Mouse (Mus musculus): ENCODE measurements at regions not wholly inside any gene's neighbourhood (a gene's known extent, or its start where the extent isn't known, plus 50 kb on each side); places are given as distances from the start of the nearest gene placed in this dataset.

DNA sequence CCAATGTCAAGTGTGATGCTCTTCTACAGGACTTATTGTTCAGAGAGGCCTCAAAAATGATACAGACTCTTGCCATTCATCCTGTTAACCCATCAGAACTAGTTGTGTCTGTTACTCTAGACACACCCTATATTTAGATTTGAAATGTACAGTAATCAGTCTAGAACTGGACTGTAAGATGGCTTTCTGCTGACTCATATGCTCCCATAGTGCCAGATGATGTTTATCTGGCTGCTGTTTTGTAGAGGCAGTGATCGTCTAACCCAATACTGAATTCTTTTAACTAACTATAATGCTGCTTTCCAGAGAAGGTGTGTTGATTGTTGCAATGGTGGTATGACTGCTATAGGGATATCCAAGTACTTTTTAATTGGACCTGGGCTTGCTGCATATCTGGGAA is 185.9 kb upstream of the Npsr1 start:
- no peaks in the 10 kb centered on the region for H3K9me3 ChIP-seq
- no peak for ATAC-seq (ENCODE audit: low read depth)
- H3K36me3 ChIP-seq, result no peaks in the 10 kb centered on the region
- WGBS, result 91% methylated on average over 1 of the region's 1 CpGs
- H3K4me1 ChIP-seq (replicated peaks), result no peaks in the 10 kb centered on the region
- no peaks in the 10 kb centered on the region for H3K27me3 ChIP-seq
- H3K9ac ChIP-seq, result no peak overlapping the region
- H3K4me3 ChIP-seq, result no peak overlapping the region
- H3K27ac ChIP-seq (replicated peaks), result no peak overlapping the region
- no peak overlapping the region for H3K4me2 ChIP-seq

DNA sequence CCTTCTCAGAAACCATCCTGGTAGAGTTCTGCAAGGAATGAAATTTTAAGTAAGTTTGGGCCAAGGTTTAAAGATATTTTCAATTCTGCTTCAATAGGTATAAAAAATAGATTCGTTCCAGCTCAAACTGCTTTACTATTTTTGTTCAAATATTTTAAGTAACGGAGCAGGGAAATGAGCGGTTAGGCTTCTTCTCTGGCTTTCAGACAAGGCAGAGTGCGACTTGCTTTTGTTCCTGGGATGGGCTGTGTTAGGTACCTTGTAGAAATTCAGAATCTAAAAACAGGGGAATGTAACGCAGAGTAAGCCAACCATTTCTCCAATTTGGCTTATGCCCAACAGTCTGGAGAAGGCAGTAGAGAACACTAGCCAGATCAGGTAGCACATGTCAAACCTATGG is 180.5 kb upstream of the Npsr1 start:
- no peak overlapping the region for H3K4me3 ChIP-seq
- WGBS, result 91% methylated on average over 5 of the region's 5 CpGs
- no peaks in the 10 kb centered on the region for H3K27me3 ChIP-seq
- no peaks in the 10 kb centered on the region for H3K36me3 ChIP-seq
- no peak for ATAC-seq (ENCODE audit: low read depth)
- H3K9ac ChIP-seq, result no peak overlapping the region
- H3K27ac ChIP-seq (replicated peaks), result no peak overlapping the region
- H3K4me1 ChIP-seq (replicated peaks), result peaks cover 5% of the 10 kb centered on the region; the same call in 1 of the 2 replicates
- H3K4me2 ChIP-seq, result no peak overlapping the region
- H3K9me3 ChIP-seq, result no peaks in the 10 kb centered on the region

DNA sequence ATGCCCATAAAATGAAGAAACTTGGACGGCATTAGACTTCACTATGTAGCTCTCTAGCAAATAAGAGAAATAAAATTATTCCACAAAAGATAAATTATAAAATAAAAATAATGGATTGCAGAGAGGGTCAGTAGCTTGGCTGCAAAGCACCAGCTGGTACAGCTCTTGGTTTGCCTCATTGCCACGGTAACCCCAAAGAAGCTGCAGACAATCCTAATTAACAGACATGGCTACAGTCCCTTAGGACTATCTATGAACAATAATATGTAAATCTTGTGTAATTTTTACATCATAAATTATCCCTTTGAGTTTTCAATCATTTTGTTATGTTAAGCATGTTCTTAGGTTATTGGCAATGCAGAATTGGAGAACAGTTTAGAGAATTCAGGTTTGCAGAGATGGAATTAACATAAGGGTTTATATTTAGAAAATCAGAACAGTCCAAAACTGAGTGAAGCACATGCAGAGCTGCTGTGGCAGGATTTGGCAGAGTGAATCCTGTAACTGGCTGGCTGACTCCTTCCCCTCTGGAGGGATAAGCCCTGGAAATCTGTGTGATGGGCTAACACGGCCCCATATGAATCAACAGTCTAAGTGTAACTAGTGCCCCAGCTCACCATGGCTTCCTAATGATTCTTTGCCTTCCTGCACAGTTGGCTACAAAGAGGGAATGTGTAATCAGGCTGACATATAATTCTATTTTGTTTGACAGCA is 178.4 kb upstream of the Npsr1 start:
- Histone ChIP-seq H3K4me1 (replicated peaks) (peaks cover 5% of the 10 kb centered on the region; the same call in 1 of the 2 replicates), H3K9me3 (no peaks in the 10 kb centered on the region), H3K9ac (no peak overlapping the region), H3K4me2 (no peak overlapping the region), H3K27ac (replicated peaks) (no peak overlapping the region), H3K27me3 (no peaks in the 10 kb centered on the region), H3K4me3 (no peak overlapping the region), H3K36me3 (no peaks in the 10 kb centered on the region)
- ATAC-seq (ENCODE audit: low read depth), result peak; percentile 86
- 50% methylated on average over 3 of the region's 3 CpGs for whole genome bisulfite sequencing

DNA sequence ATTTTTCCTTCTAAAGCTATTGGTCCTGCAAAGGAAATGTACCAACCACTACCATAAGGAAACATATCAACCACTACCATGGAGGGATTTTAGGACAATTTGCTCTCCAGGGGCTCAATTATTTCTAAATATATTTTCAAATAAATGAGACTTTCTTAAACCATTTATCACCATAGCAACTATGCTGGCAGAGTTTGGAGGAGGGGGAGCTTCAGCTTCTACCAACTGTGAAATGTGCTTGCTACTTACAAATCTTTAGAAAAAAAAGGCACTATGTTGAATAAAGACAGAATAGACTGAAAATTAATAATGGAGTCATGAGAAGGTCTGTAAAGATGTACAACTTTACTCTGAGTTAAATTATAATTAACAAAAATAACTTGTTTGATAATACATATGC is 165.6 kb upstream of the Npsr1 start:
- no peak overlapping the region for H3K27ac ChIP-seq (replicated peaks)
- H3K27me3 ChIP-seq, result no peaks in the 10 kb centered on the region
- no peak overlapping the region for H3K9ac ChIP-seq
- H3K9me3 ChIP-seq, result no peaks in the 10 kb centered on the region
- no peak overlapping the region for H3K4me3 ChIP-seq
- H3K36me3 ChIP-seq, result no peaks in the 10 kb centered on the region
- H3K4me2 ChIP-seq, result no peak overlapping the region
- ATAC-seq (ENCODE audit: low read depth), result no peak
- H3K4me1 ChIP-seq (replicated peaks), result no peaks in the 10 kb centered on the region

DNA sequence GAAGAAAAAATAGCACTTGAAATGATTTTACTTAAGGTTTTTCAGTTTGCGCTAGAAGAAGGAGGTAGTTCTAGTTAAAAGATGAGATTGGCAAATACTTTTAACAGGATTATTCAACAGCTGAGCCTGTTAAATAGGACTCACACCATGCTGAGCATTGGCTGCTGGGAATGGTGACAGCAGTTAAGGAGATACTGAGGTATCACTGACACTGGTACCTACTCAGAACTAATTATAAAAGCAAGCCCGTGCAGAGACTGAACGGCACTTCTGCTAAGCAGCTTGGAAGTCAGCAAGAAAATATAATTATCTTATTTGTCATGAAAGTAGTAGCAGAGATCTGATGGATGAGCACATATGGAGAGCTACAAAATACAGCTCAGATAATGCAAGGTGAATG is 163.5 kb upstream of the Npsr1 start:
- Histone ChIP-seq H3K9me3 (no peaks in the 10 kb centered on the region), H3K4me2 (no peak overlapping the region), H3K4me1 (replicated peaks) (no peaks in the 10 kb centered on the region), H3K36me3 (no peaks in the 10 kb centered on the region), H3K27ac (replicated peaks) (no peak overlapping the region), H3K27me3 (no peaks in the 10 kb centered on the region), H3K9ac (no peak overlapping the region), H3K4me3 (no peak overlapping the region)
- ATAC-seq (ENCODE audit: low read depth), result no peak
- WGBS, result 89% methylated on average over 3 of the region's 3 CpGs

DNA sequence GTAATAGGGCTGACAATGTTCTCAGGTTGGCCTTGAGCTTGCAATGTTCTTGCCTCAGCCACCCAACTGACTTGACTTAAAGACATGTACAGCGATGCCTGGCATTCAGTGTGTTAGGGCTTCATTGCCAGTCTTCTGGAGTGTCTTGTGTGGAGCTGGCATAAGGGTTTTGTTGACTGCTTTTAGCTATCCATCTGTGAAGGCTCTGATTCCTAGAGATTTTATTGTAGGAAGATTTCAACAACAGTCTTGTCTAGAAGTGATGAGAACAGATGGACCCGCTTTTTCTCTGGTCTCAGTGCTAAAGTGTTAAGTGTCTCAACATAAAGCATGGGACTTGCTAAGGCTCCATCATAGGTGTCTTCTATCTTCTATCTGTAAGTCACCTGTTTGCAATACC is 145.3 kb upstream of the Npsr1 start:
- H3K9me3 ChIP-seq, result no peaks in the 10 kb centered on the region
- no peaks in the 10 kb centered on the region for H3K36me3 ChIP-seq
- H3K9ac ChIP-seq, result no peak overlapping the region
- ATAC-seq (ENCODE audit: low read depth), result no peak
- H3K4me1 ChIP-seq (replicated peaks), result no peaks in the 10 kb centered on the region
- 93% methylated on average over 2 of the region's 2 CpGs for WGBS
- no peaks in the 10 kb centered on the region for H3K27me3 ChIP-seq
- no peak overlapping the region for H3K4me3 ChIP-seq
- no peak overlapping the region for H3K27ac ChIP-seq (replicated peaks)
- no peak overlapping the region for H3K4me2 ChIP-seq

DNA sequence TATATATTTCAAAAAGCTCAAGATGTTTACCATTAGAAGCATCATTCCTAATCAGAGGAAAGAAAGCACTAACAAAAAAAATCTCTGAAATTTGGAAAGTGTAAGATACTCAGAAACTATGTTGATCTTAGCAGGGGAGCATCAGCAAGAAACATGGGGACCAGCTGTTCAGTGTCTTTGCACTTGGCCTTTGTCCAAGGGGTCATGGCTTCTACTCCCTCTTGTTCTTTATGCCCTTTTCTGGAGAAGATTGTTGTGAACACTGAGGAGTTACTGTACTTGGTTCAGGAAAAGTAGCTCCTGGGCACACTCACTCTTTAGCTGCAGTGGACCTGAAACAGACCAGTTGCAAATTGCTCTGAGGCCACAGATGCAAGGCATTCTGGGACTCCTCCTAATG is 141.2 kb upstream of the Npsr1 start:
- Histone ChIP-seq H3K4me1 (replicated peaks) (no peaks in the 10 kb centered on the region), H3K27ac (replicated peaks) (no peak overlapping the region), H3K4me3 (no peak overlapping the region), H3K4me2 (no peak overlapping the region), H3K9ac (no peak overlapping the region), H3K9me3 (no peaks in the 10 kb centered on the region), H3K36me3 (no peaks in the 10 kb centered on the region), H3K27me3 (no peaks in the 10 kb centered on the region)
- ATAC-seq (ENCODE audit: low read depth), result no peak

DNA sequence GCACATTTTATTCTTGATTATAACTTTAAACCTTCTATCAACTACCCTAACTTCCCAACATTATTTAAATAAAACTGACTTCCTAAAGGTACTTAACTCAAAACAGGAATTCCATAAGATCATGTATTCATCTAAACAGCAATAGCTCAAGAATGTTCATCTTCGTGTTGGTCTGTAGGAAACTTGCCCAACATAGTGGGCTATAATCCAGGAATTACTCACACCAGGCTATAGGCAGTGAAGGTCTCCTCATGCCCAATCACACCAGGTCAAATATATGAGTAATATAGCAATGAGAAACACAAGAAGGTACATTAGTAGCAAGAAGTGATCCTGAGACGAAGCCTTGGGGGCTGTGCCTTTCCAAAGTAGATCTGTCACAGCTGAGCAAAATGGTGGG is 128.1 kb upstream of the Npsr1 start:
- no peak overlapping the region for H3K4me3 ChIP-seq
- no peak overlapping the region for H3K27ac ChIP-seq (replicated peaks)
- no peaks in the 10 kb centered on the region for H3K9me3 ChIP-seq
- no peaks in the 10 kb centered on the region for H3K4me1 ChIP-seq (replicated peaks)
- no peaks in the 10 kb centered on the region for H3K27me3 ChIP-seq
- no peak for ATAC-seq (ENCODE audit: low read depth)
- WGBS, result 90% methylated on average over 2 of the region's 2 CpGs
- H3K36me3 ChIP-seq, result no peaks in the 10 kb centered on the region
- H3K4me2 ChIP-seq, result no peak overlapping the region
- no peak overlapping the region for H3K9ac ChIP-seq

DNA sequence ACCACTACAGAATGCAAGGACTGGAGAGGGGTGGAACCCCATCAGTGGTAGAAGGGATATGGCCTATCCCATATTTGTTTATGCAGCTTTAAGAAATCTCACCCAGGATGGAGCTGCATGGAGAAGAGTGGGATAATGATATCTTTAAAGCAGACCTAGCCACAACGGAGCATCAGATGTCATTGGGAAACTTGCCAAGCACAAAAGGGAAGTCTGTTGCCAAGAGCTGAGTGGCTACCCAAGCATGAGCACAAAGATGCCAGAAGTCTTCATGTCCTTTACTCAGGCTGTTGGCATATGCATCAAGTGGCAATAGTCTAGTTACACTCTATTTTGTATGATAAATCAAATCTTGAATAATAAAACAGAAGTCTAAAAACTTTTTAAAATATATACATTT is 124.6 kb upstream of the Npsr1 start:
- whole genome bisulfite sequencing, result 61% methylated on average over 1 of the region's 1 CpGs
- ATAC-seq (ENCODE audit: low read depth), result no peak
- no peaks in the 10 kb centered on the region for H3K4me1 ChIP-seq (replicated peaks)
- no peaks in the 10 kb centered on the region for H3K27me3 ChIP-seq
- H3K36me3 ChIP-seq, result no peaks in the 10 kb centered on the region
- H3K9ac ChIP-seq, result no peak overlapping the region
- H3K4me3 ChIP-seq, result no peak overlapping the region
- no peaks in the 10 kb centered on the region for H3K9me3 ChIP-seq
- no peak overlapping the region for H3K27ac ChIP-seq (replicated peaks)
- H3K4me2 ChIP-seq, result no peak overlapping the region

DNA sequence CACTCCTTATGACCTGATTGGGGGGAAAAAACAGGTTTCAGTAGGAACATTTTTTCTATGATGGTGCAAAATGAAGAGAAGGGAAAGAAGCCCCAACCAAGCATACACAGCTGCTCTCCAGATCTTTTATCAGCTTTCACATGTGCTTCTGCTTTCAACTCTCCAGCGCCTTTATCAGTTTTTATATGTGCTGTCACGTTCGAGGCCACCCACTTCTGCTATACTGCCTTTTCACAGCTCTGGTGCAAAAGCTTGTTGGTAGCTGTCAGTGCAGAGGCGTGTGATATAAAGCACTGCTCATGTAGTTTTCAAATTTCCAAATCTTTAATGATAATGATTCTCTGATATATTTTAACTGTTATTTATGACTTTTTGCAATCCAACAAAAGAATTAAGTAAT is 120.2 kb upstream of the Npsr1 start:
- H3K9ac ChIP-seq, result no peak overlapping the region
- no peaks in the 10 kb centered on the region for H3K9me3 ChIP-seq
- no peaks in the 10 kb centered on the region for H3K36me3 ChIP-seq
- no peak overlapping the region for H3K27ac ChIP-seq (replicated peaks)
- no peaks in the 10 kb centered on the region for H3K4me1 ChIP-seq (replicated peaks)
- no peak overlapping the region for H3K4me3 ChIP-seq
- no peak for ATAC-seq (ENCODE audit: low read depth)
- no peaks in the 10 kb centered on the region for H3K27me3 ChIP-seq
- 85% methylated on average over 4 of the region's 4 CpGs for WGBS
- no peak overlapping the region for H3K4me2 ChIP-seq

DNA sequence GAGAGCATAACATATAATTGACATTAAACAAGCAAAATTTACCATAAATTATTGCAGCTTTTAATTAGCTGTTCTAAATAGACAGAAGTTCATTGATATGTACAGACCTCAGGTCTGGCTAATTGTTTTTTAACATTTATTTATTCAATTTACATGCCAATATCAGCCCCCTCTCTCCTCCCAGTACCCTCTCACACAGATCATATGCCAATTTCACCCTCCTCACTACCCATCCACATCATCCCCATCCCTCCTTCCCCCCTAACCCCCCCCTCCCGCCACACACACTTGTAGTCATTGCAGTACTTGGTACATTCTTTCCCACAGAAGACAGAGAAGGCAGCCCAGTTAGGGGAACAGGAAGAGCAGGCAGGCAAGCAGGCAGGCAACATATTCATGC is 91.4 kb upstream of the Npsr1 start:
- Histone ChIP-seq H3K27me3 (no peaks in the 10 kb centered on the region), H3K36me3 (no peaks in the 10 kb centered on the region), H3K27ac (replicated peaks) (no peak overlapping the region), H3K9me3 (no peaks in the 10 kb centered on the region), H3K4me1 (replicated peaks) (no peaks in the 10 kb centered on the region), H3K4me3 (no peak overlapping the region), H3K9ac (no peak overlapping the region), H3K4me2 (no peak overlapping the region)
- no peak for ATAC-seq (ENCODE audit: low read depth)
- 88% methylated on average over 1 of the region's 1 CpGs for WGBS

DNA sequence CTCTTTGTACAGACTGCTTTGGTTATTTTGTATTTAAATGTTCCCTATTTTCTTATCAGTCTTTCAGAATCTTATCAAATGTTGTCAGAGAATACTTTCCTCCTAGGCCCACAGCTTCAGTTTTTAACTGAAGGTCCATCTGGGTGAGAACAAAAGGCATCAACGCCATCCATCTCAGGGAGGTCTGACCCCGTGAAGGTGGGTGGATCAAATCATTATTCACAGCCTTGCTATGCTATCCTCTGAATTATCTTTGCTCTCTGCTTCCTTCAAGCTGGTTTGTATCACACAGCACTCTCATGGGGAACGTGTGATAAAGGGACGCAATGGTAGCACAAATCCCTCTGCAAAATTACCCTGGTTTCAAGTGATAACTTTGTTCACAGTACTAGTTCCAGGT is 59.5 kb upstream of the Npsr1 start:
- 70% methylated on average over 4 of the region's 4 CpGs for WGBS
- H3K4me1 ChIP-seq (replicated peaks), result no peaks in the 10 kb centered on the region
- no peak for ATAC-seq (ENCODE audit: low read depth)
- H3K9me3 ChIP-seq, result no peaks in the 10 kb centered on the region
- H3K4me2 ChIP-seq, result no peak overlapping the region
- H3K9ac ChIP-seq, result no peak overlapping the region
- no peak overlapping the region for H3K27ac ChIP-seq (replicated peaks)
- H3K4me3 ChIP-seq, result no peak overlapping the region
- H3K36me3 ChIP-seq, result no peaks in the 10 kb centered on the region
- H3K27me3 ChIP-seq, result no peaks in the 10 kb centered on the region
